Mouse (Mus musculus) cerebellum, adult 2 months (tissue): ENCODE measurements around the gene Nectin1.

Experiments used
- CTCF ChIP-seq: fragments of 200-500 bp; IDR thresholded peaks from 2 replicates; pipeline ENCODE4 v1.5.1; 2011; ENCODE audit warnings: low read depth, mild to moderate bottlenecking, control low read depth, low read length, moderate library complexity, borderline replicate concordance; ENCODE audit not compliant: insufficient read depth
- POLR2A ChIP-seq: fragments of 200-500 bp; IDR thresholded peaks from 2 replicates; pipeline ENCODE4 v1.6.1; 2011; ENCODE audit warnings: low read length, control low read depth, borderline replicate concordance; ENCODE audit not compliant: insufficient read depth

GRCm38 (mm10) chr9:43737871-43738292 is 5.9 kb upstream of the Nectin1 start:
- TF ChIP-seq CTCF (no peak), POLR2A (no peak)
